Mouse (Mus musculus) cerebellum, adult 8-10 months (tissue): Measurements from ENCODE around the gene 1700030K09Rik.

Source experiments
- DNase-seq: peaks from one replicate; pipeline ENCODE4 v3.0.0; 2022

Gene 1700030K09Rik

GRCm38 (mm10) chr8:72464211-72464610 lies 20.5 kb downstream of the 1700030K09Rik start:
- DNase-seq, result no peak

- no peak for DNase-seq
These were observed 25.6 kb downstream of the 1700030K09Rik start for GRCm38 (mm10) chr8:72469243-72469642.

GRCm38 (mm10) chr8:72469984-72470383 lies 26.3 kb downstream of the 1700030K09Rik start:
- DNase-seq, result no peak

GRCm38 (mm10) chr8:72470684-72471083 lies 27.0 kb downstream of the 1700030K09Rik start:
- DNase-seq, result no peak

GRCm38 (mm10) chr8:72474826-72475546 lies 31.3 kb downstream of the 1700030K09Rik start, which contains the start of gene Cherp:
Gene Cherp (minus strand): TSS chr8:72475226.
- DNase-seq, result peak; percentile 97

- DNase-seq, result no peak
These were observed 41.9 kb downstream of the 1700030K09Rik start for GRCm38 (mm10) chr8:72485456-72486199.

GRCm38 (mm10) chr8:72487014-72487413 lies 43.3 kb downstream of the 1700030K09Rik start:
- DNase-seq, result no peak

GRCm38 (mm10) chr8:72491017-72491416 lies 47.3 kb downstream of the 1700030K09Rik start:
- no peak for DNase-seq

- no peak for DNase-seq
These were observed 48.3 kb downstream of the 1700030K09Rik start, which contains the start of gene Slc35e1 for GRCm38 (mm10) chr8:72491680-72492621. Gene Slc35e1 (minus strand): TSS chr8:72492614.

GRCm38 (mm10) chr8:72492622-72493081 lies 49.0 kb downstream of the 1700030K09Rik start:
- DNase-seq, result peak; percentile 98

GRCm38 (mm10) chr8:72493381-72493780 lies 49.7 kb downstream of the 1700030K09Rik start:
- DNase-seq, result no peak

- no peak for DNase-seq
These were observed 51.9 kb downstream of the 1700030K09Rik start for GRCm38 (mm10) chr8:72495411-72496111.

GRCm38 (mm10) chr8:72496217-72496616 lies 52.5 kb downstream of the 1700030K09Rik start:
- DNase-seq, result no peak

- no peak for DNase-seq
These were observed 54.2 kb downstream of the 1700030K09Rik start for GRCm38 (mm10) chr8:72497911-72498310.

- DNase-seq, result no peak
These were observed 54.8 kb downstream of the 1700030K09Rik start for GRCm38 (mm10) chr8:72498527-72498926.

GRCm38 (mm10) chr8:72499521-72500284 lies 56.0 kb downstream of the 1700030K09Rik start:
- no peak for DNase-seq

GRCm38 (mm10) chr8:72500521-72500931 lies 56.8 kb downstream of the 1700030K09Rik start:
- DNase-seq, result peak; percentile 75

- peak; percentile 79 for DNase-seq
These were observed 60.5 kb downstream of the 1700030K09Rik start for GRCm38 (mm10) chr8:72504137-72504536.

GRCm38 (mm10) chr8:72504637-72505314 lies 61.1 kb downstream of the 1700030K09Rik start:
- DNase-seq, result peak; percentile 54

GRCm38 (mm10) chr8:72507505-72507904 lies 63.8 kb downstream of the 1700030K09Rik start:
- DNase-seq, result no peak
